Mouse (Mus musculus): ENCODE measurements at regions not wholly inside any gene's neighbourhood (a gene's known extent, or its start where the extent isn't known, plus 50 kb on each side); places are given as distances from the start of the nearest gene placed in this dataset. TPM values are rescaled to one million over a fixed set of nuclear protein-coding genes. Genes with fewer than 3 reads are reported as not detected.

Small RNAs in the stretch of these regions (microRNA-seq; reads per million reads assigned to microRNA genes)
- gene Gm22118, result not detected
